Mouse (Mus musculus) neural tube, embryonic 13.5 days (tissue): ENCODE measurements around the gene Klhl22. TPM values are rescaled to one million over a fixed set of nuclear protein-coding genes. Genes with fewer than 3 reads are reported as not detected.

ENCODE experiments used
- polyA plus RNA-seq: library from polyadenylated mRNA; unstranded; fragments of >200 nt; fragmentation: Nextera tagmentation; extraction: Ambion mirVana; gene quantifications from 2 replicates; pipeline ENCODE4 v1.2.1, GENCODE M21; 2015

The Klhl22 gene
- polyA plus RNA-seq, 1 experiment from 2014 or later, result 76.2 TPM

Other genes with a start within 250 kb of the Klhl22 start
- gene Thap7, start 228.5 kb upstream of the Klhl22 start, polyA plus RNA-seq, result 67.8 and 69.9 TPM in 2 replicates
- 0.35 and 0.56 TPM in 2 replicates for gene Lrrc74b, start 198.4 kb upstream of the Klhl22 start, polyA plus RNA-seq
- 1.2 and 1.6 TPM in 2 replicates for gene P2rx6, start 197.7 kb upstream of the Klhl22 start, polyA plus RNA-seq
- 16.4 and 20.1 TPM in 2 replicates for gene Slc7a4, start 176.4 kb upstream of the Klhl22 start, polyA plus RNA-seq
- gene Smpd4, start 140.3 kb upstream of the Klhl22 start, polyA plus RNA-seq, result 23.3 and 23.4 TPM in 2 replicates
- gene Ccdc74a, start 113.1 kb upstream of the Klhl22 start, polyA plus RNA-seq, result 8.2 and 10.0 TPM in 2 replicates
- gene Med15, start 26.7 kb upstream of the Klhl22 start, polyA plus RNA-seq, result 46.6 and 56.0 TPM in 2 replicates
- gene Scarf2, start 37.7 kb downstream of the Klhl22 start, polyA plus RNA-seq, result 3.4 and 3.7 TPM in 2 replicates
- gene B830017H08Rik, start 73.5 kb downstream of the Klhl22 start, polyA plus RNA-seq, result 1.7 and 1.9 TPM in 2 replicates
- gene Car15, start 78.7 kb downstream of the Klhl22 start, polyA plus RNA-seq, result 3.2 and 5.8 TPM in 2 replicates
- gene Gm20518, start 132.1 kb downstream of the Klhl22 start, polyA plus RNA-seq, result 0.47 and 0.49 TPM in 2 replicates
- gene Tssk1, start 134.6 kb downstream of the Klhl22 start, polyA plus RNA-seq, result 0.07 and 0.10 TPM in 2 replicates
- gene Dgcr2, start 138.9 kb downstream of the Klhl22 start, polyA plus RNA-seq, result 86.3 and 89.6 TPM in 2 replicates
- not detected in 2 replicates for gene Tssk2, start 139.0 kb downstream of the Klhl22 start, polyA plus RNA-seq
- gene Ess2, start 151.7 kb downstream of the Klhl22 start, polyA plus RNA-seq, result 43.9 and 48.2 TPM in 2 replicates
- not detected in 2 replicates for gene Gsc2, start 155.4 kb downstream of the Klhl22 start, polyA plus RNA-seq
- 163 and 169 TPM in 2 replicates for gene Slc25a1, start 168.6 kb downstream of the Klhl22 start, polyA plus RNA-seq
- gene Vpreb2, start 220.8 kb downstream of the Klhl22 start, polyA plus RNA-seq, result not detected in 2 replicates